In genomic region chr19:19770990-19771389, GRCm38 (mm10) we compare ENCODE assay signal across 19 mouse cellular contexts.
DNase-seq lines count a peak whose midpoint lies in the region; TF ChIP-seq lines count a peak whose summit lies in the region.
"Had no signal": no experiment of that assay in that cellular context is flagged by ENCODE, and none has a peak within 500 bp of the region (broad histone marks: within the 10 kb centered on the region; RNA-seq: fewer than 3 reads in every experiment).

No protein-coding gene starts in this region.

- TF ChIP-seq CTCF in left cerebral cortex, adult 2 months (IDR thresholded peaks at IDR 0.05) = no peak

- DNase-seq in left cerebral cortex, adult 2 months (ENCODE audit: extremely low spot score in 1 of 2, low spot score in 2 of 2) = no peak
- DNase-seq in left cerebral cortex, adult 11 months (ENCODE audit: low spot score) = no peak
- DNase-seq in brain, adult 2 months (ENCODE audit: low read depth, low spot score) = peak; percentile 31
- DNase-seq in telencephalon, adult 2 months (ENCODE audit: low read depth, low spot score) = peak; percentile 32
- DNase-seq in layer of hippocampus, postnatal 36 days = no peak
- DNase-seq: adrenal gland, adult 2 months; adrenal gland, postnatal 10 days; adrenal gland, postnatal 25 days; cerebellum, adult 11-12 months; cerebellum, adult 8-10 months; cerebellum, adult 9-11 months; cerebellum, postnatal 14 days; cerebellum, postnatal 36 days; embryo, embryonic 11 days had no signal

- H3K4me3 ChIP-seq in left cerebral cortex, adult 2 months = no peak overlapping the region
- H3K4me3 ChIP-seq: embryonic facial prominence, embryonic 13.5 days; embryonic facial prominence, embryonic 15.5 days; erythroblast, embryonic 14.5 days; forebrain, embryonic 10.5 days; forebrain, embryonic 12.5 days had no signal

- intact Hi-C loops in left cerebral cortex, adult 2 months (cut with DNase I) = loop anchor here (10.0 kb wide), 3 partner anchors 464 to 796 kb away; no protein-coding TSS in a partner anchor

- peak overlapping the region; percentile 29; the same call in 1 of the 2 replicates for H3K27ac ChIP-seq in left cerebral cortex, adult 2 months
- H3K27ac ChIP-seq: embryonic facial prominence, embryonic 13.5 days; embryonic facial prominence, embryonic 15.5 days; forebrain, embryonic 10.5 days; forebrain, embryonic 12.5 days had no signal

Comparison
In these comparisons a context has a peak if more than half of its experiments do, and no peak if none do; other contexts are left out.
1. DNase-seq: peak in brain, adult 2 months (single experiment) and telencephalon, adult 2 months (single experiment); none in left cerebral cortex, adult 2 months (0 of 2), left cerebral cortex, adult 11 months (single experiment) and layer of hippocampus, postnatal 36 days (0 of 2).